Mouse (Mus musculus): ENCODE measurements around the gene Cd200r1. TPM values are rescaled to one million over a fixed set of nuclear protein-coding genes. Genes with fewer than 3 reads are reported as not detected.

Gene Cd200r1
- total RNA-seq (2021), result under 1 TPM in 1 of 2 experiments, not detected in 1; 0.11 TPM
- long read RNA-seq, experiment 1, result 0 reads
- long read RNA-seq, experiment 2, result 0 reads

GRCm38 (mm10) chr16:44765555-44766319 is at the start of gene Cd200r1:
Gene Cd200r1 (plus strand): TSS chr16:44765736.
- no peak for DNase-seq

DNA sequence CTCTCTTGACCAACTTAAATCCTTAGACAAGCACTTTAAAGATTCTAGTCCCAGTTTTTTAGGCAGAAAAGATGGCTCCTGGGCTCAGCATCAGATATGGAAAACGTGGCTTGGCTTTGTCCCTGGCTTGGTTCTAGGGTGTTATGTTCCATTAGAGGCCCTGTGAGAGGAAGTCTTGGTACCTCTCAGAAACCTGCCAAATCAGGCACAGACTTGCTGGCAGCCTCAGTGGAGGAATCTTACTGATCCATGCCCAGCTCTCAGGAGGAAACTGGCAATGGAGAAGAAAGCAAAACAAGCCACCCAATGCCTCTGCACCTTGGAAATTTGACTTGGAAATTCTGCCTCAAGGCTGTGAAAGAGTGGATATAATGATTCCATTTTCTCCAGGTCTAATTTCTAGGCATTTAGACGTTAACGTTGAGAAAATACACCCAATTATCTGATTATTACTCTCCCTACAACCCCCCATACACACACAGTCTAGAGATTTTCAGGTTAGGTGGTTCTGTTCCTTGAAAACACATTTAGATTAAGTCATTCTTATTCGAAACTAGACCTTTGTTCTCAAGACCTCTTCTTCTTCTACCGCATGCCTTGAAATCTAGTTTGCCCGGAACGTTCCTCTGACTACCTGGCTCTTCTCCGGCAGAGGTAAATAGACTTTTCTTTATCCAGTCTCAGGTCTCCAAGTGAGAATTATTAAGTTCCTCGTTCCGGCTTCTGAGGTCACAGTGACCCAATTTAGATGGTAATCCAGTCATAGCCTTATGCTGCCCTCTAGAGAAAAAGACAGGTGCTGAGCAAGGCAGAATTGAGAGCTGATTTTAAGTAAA is 49.0 kb upstream of the Cd200r1 start:
- H3K4me3 ChIP-seq, result peak overlapping the region; percentile 31
- H3K27ac ChIP-seq, result peak overlapping the region; percentile 64
- intact Hi-C loops (cut with DNase I), result loop anchor here (10.0 kb wide), 1 partner anchor 232 kb away; no protein-coding TSS in a partner anchor
- peak; percentile 73 for TF ChIP-seq CTCF (IDR thresholded peaks at IDR 0.05)
- peak; percentile 37 for DNase-seq

More at GRCm38 (mm10) chr16:44765555-44766319, at the start of gene Cd200r1:
- Histone ChIP-seq H3K27ac (peak within 1 kb of the TSS; percentile 12; the same call in 1 of the 2 replicates), H3K4me3 (peak within 1 kb of the TSS; percentile 44)
- TF ChIP-seq CTCF (IDR thresholded peaks at IDR 0.05), result no peak
- intact Hi-C loops (cut with DNase I), result loop anchor here (2.0 to 10.0 kb wide), 3 partner anchors 259 to 359 kb away; no protein-coding TSS in a partner anchor

DNA sequence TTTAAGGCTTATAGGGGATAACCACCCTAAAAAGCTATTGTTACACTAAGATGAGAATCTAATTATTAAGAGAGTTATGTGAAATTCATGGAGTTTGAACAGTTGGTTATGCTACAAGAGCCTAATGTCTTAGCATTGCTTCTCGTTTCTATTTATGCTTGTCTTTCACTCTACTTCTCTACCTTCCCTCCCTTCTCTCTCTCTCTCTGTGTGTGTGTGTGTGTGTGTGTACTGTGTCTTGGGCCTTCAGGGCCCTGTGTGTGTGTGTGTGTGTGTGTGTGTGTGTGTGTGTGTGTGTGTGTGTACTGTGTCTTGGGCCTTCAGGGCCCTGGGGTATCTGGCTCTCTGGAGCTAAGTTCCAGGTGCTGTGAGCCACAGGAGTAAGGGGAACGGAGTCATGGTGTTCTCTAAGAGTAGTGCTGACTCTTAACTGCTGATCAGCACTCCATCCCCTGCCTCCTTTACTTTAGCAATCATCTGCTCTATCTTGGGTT is 48.3 kb upstream of the Cd200r1 start:
- TF ChIP-seq CTCF (IDR thresholded peaks at IDR 0.05), result no peak
- H3K27ac ChIP-seq, result 0 out of 2 replicates have a peak overlapping the region, but pooled peaks have one; percentile 64
- intact Hi-C loops (cut with DNase I), result loop anchor here (10.0 kb wide), 1 partner anchor 232 kb away; no protein-coding TSS in a partner anchor
- DNase-seq, result no peak
- no peak overlapping the region; the same call in 1 of the 2 replicates for H3K4me3 ChIP-seq

- no peak overlapping the region for H3K27ac ChIP-seq
- no peak for DNase-seq
- TF ChIP-seq CTCF (IDR thresholded peaks at IDR 0.05), result peak; percentile 38; the same call in 1 of the 2 replicates
- no peak overlapping the region for H3K4me3 ChIP-seq
- intact Hi-C loops (cut with DNase I), result loop anchor here (10.0 kb wide), 1 partner anchor 233 kb away; no protein-coding TSS in a partner anchor
Observed at GRCm38 (mm10) chr16:44717838-44718237, 47.7 kb upstream of the Cd200r1 start.

GRCm38 (mm10) chr16:44719349-44719748 is 46.2 kb upstream of the Cd200r1 start:
- no peak overlapping the region for H3K4me3 ChIP-seq
- no peak for DNase-seq
- TF ChIP-seq CTCF (IDR thresholded peaks at IDR 0.05), result no peak
- H3K27ac ChIP-seq, result peak overlapping the region; percentile 21; the same call in 1 of the 2 replicates
- intact Hi-C loops (cut with DNase I), result loop anchor here (10.0 kb wide), 1 partner anchor 235 kb away; no protein-coding TSS in a partner anchor

DNA sequence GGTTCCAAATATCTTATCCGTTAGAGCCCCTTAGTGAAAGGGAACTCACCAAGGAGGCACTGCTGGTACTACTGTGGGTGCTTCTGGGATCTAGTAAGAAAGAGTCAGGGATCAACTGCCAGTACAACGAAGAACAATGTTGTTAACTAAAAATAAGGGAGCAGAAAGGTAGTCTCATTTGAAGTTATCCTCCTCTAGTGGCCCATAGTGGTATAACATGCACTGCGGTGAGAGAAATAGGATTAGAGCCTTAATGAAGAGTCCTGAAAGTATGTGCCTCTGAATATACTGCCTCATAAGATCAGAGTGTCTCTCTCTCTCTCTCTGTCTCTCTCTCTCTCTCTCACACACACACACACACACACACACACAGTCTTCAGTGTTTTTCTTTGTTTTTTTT is 45.0 kb upstream of the Cd200r1 start:
- intact Hi-C loops (cut with DNase I), result loop anchor here (10.0 kb wide), 1 partner anchor 374 kb away; the partner anchor contains the start of gene Ccdc80
- Histone ChIP-seq H3K4me3 (no peak overlapping the region), H3K27ac (no peak overlapping the region)
- TF ChIP-seq CTCF (IDR thresholded peaks at IDR 0.05), result peak; percentile 52
- DNase-seq, result no peak

DNA sequence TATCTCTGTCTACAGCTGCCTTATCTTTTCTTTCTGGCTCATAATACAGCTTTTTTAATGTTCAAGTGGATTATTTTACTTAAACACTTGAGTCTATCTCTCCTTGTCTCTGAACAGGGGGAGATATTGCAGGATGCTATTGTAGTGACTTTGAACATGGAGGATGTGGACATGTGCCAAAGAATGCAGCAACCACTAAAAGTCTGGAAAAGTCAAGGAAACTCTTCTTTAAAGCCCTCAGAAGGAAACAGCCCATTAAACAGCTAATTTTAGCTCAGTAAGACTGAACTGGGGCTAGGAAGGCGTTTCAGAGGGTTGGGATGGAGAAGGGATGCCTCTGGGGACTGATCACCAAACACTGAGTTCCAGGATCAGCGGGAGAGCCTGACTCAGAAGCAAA is 42.9 kb upstream of the Cd200r1 start:
- Histone ChIP-seq H3K4me3 (no peak overlapping the region), H3K27ac (no peak overlapping the region)
- no peak for DNase-seq
- no peak for TF ChIP-seq CTCF (IDR thresholded peaks at IDR 0.05)
- intact Hi-C loops (cut with DNase I), result loop anchor here (10.0 kb wide), 1 partner anchor 372 kb away; the partner anchor contains the start of gene Ccdc80

- peak within 1 kb of the TSS; percentile 75 for H3K4me3 ChIP-seq
- peak; percentile 97 for DNase-seq
- H3K27ac ChIP-seq, result peak within 1 kb of the TSS; percentile 92
- TF ChIP-seq CTCF (IDR thresholded peaks at IDR 0.05), result no peak
- intact Hi-C loops (cut with DNase I), result loop anchor here (10.0 kb wide), 1 partner anchor 371 kb away; the partner anchor contains the start of gene Ccdc80
Observed at GRCm38 (mm10) chr16:44724083-44724787, 41.3 kb upstream of the Cd200r1 start, which contains the start of gene Nepro. Gene Nepro (plus strand): TSS chr16:44724301.

- H3K4me3 ChIP-seq, result peak overlapping the region; percentile 75
- intact Hi-C loops (cut with DNase I), result loop anchor here (10.0 kb wide), 1 partner anchor 370 kb away; the partner anchor contains the start of gene Ccdc80
- DNase-seq, result peak; percentile 40
- peak overlapping the region; percentile 92 for H3K27ac ChIP-seq
- no peak for TF ChIP-seq CTCF (IDR thresholded peaks at IDR 0.05)
Observed at GRCm38 (mm10) chr16:44724847-44725246, 40.7 kb upstream of the Cd200r1 start.

DNA sequence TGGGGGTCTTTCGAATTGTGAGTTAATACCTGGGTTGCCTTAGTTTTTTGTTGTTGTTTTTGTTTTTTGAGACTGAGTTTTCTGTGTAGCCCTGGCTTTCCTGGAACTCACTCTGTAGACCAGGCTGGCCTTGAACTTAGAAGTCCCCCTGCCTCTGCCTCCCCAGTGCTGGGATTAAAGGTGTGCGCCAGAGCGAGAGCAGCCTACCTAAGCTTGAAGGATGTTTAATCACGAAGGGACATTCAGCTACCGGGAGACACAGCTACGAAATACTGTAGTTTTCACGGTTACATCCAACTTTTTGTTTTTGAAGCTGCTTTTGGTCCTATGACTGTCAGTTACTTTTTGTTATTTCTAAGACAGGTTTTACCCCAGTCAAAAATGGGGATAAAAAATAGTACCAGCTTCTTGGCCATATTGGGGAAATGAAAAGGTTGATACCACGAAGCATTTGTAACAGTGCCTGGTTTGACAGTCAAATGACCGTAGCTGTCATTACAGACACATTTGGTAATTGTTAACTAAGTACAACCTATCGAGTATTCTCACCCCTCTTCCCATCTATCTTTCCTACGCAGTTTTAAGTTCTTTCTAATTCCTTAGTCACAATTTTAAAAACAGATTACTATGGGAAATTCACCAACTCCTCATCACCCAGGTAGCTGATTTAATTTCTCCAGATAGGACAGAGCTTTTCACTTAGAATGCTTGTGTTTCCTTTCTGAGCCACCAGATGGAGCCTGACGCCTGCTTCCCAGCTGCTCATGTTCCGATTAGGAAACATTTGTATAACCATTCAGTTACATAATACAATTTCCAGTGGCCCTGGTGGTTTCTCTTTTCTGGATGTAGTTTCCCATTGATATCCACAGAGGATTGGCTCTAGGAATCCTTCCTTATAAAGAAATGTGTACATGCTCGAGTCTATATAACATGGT is 40.0 kb upstream of the Cd200r1 start:
- intact Hi-C loops (cut with DNase I), result loop anchor here (10.0 kb wide), 1 partner anchor 369 kb away; the partner anchor contains the start of gene Ccdc80
- Histone ChIP-seq H3K4me3 (peak overlapping the region; percentile 75), H3K27ac (peak overlapping the region; percentile 92)
- TF ChIP-seq CTCF (IDR thresholded peaks at IDR 0.05), result peak; percentile 95
- DNase-seq, result peak; percentile 73

Data from gastrocnemius, adult 2 months (tissue).